In genomic region chr5:133970421-133970914, GRCm38 (mm10) we compare ENCODE assay signal across 17 mouse cellular contexts.
"Had no signal": no experiment of that assay in that cellular context is flagged by ENCODE, and none has a peak within 500 bp of the region (broad histone marks: within the 10 kb centered on the region; RNA-seq: fewer than 3 reads in every experiment).

No protein-coding gene starts in this region.

- H3K27ac ChIP-seq: liver, embryonic 13.5 days; liver, embryonic 15.5 days; midbrain, embryonic 12.5 days; neural tube, embryonic 13.5 days; neural tube, embryonic 15.5 days had no signal

- H3K4me2 ChIP-seq: liver, embryonic 13.5 days; liver, embryonic 15.5 days; lung, embryonic 14.5 days; midbrain, embryonic 12.5 days; neural tube, embryonic 13.5 days; neural tube, embryonic 15.5 days had no signal

- H3K9me3 ChIP-seq: liver, embryonic 13.5 days; neural tube, embryonic 15.5 days had no signal

- DNase-seq: liver, embryonic 13.5 days; lung, adult 18-20 months; lung, embryonic 14.5 days; lung, postnatal 10 days; lung, postnatal 4 days; right cerebral cortex, adult 18-20 months; right cerebral cortex, postnatal 25 days; right cerebral cortex, postnatal 4 days; spleen, adult 18-20 months; thymus, adult 18-20 months; thymus, postnatal 14 days; thymus, postnatal 36 days had no signal

- H3K4me1 ChIP-seq: liver, embryonic 13.5 days; liver, embryonic 15.5 days; midbrain, embryonic 12.5 days; neural tube, embryonic 13.5 days; neural tube, embryonic 15.5 days had no signal

- H3K36me3 ChIP-seq: liver, embryonic 13.5 days; liver, embryonic 15.5 days; midbrain, embryonic 12.5 days; neural tube, embryonic 15.5 days had no signal

- H3K9ac ChIP-seq: liver, embryonic 13.5 days; liver, embryonic 15.5 days; lung, embryonic 14.5 days; midbrain, embryonic 12.5 days; neural tube, embryonic 13.5 days; neural tube, embryonic 15.5 days had no signal

- H3K4me3 ChIP-seq: liver, embryonic 13.5 days; liver, embryonic 15.5 days; midbrain, embryonic 12.5 days; myocyte; neural tube, embryonic 13.5 days; neural tube, embryonic 15.5 days had no signal

- H3K27me3 ChIP-seq: liver, embryonic 13.5 days; liver, embryonic 15.5 days; neural tube, embryonic 13.5 days; neural tube, embryonic 15.5 days had no signal
